Mouse (Mus musculus): ENCODE measurements around the gene Ptpn6. TPM values are rescaled to one million over a fixed set of nuclear protein-coding genes. Genes with fewer than 3 reads are reported as not detected.

The Ptpn6 gene
- polyA plus RNA-seq, 1 experiment from 2014 or later = 24.0 TPM

GRCm38 (mm10) chr6:124724472-124724871 is 14.0 kb downstream of the Ptpn6 start:
- DNase-seq (ENCODE audit: low spot score) = no peak

GRCm38 (mm10) chr6:124723541-124723940 is 15.0 kb downstream of the Ptpn6 start:
- H3K36me3 ChIP-seq (ENCODE audit: insufficient read depth, low read length) = no peaks in the 10 kb centered on the region
- ATAC-seq (no peak), DNase-seq (ENCODE audit: low spot score) (no peak)
- 56% methylated on average over 8 of the region's 8 CpGs for WGBS
- no peak overlapping the region for H3K4me3 ChIP-seq (ENCODE audit: low read depth, low read length)
- H3K9me3 ChIP-seq (ENCODE audit: low read length) = no peaks in the 10 kb centered on the region
- no peak for TF ChIP-seq CTCF (IDR thresholded peaks at IDR 0.05)
- TF ChIP-seq EP300 (IDR thresholded peaks at IDR 0.05) = no peak
- H3K27ac ChIP-seq (ENCODE audit: low read length) = no peak overlapping the region
- H3K27me3 ChIP-seq (replicated peaks; ENCODE audit: insufficient read depth, low read length) = no peaks in the 10 kb centered on the region
- no peak overlapping the region for H3K4me2 ChIP-seq (replicated peaks; ENCODE audit: low read depth, low read length)
- no peaks in the 10 kb centered on the region for H3K4me1 ChIP-seq (ENCODE audit: insufficient read depth, low read depth, low read length)
- no peak overlapping the region for H3K9ac ChIP-seq (replicated peaks; ENCODE audit: low read depth)

More at GRCm38 (mm10) chr6:124724472-124724871, 14.0 kb downstream of the Ptpn6 start:
- no peak overlapping the region for H3K4me2 ChIP-seq (replicated peaks; ENCODE audit: low read depth, low read length)
- H3K36me3 ChIP-seq (ENCODE audit: insufficient read depth, low read length) = no peaks in the 10 kb centered on the region
- H3K27ac ChIP-seq (ENCODE audit: low read length) = no peak overlapping the region
- no peaks in the 10 kb centered on the region for H3K4me1 ChIP-seq (ENCODE audit: insufficient read depth, low read depth, low read length)
- TF ChIP-seq EP300 (IDR thresholded peaks at IDR 0.05) = no peak
- no peak for TF ChIP-seq CTCF (IDR thresholded peaks at IDR 0.05)
- no peak overlapping the region for H3K9ac ChIP-seq (replicated peaks; ENCODE audit: low read depth)
- no peaks in the 10 kb centered on the region for H3K27me3 ChIP-seq (replicated peaks; ENCODE audit: insufficient read depth, low read length)
- WGBS = 87% methylated on average over 10 of the region's 10 CpGs
- no peak for ATAC-seq
- H3K4me3 ChIP-seq (ENCODE audit: low read depth, low read length) = no peak overlapping the region
- no peaks in the 10 kb centered on the region for H3K9me3 ChIP-seq (ENCODE audit: low read length)

- no peaks in the 10 kb centered on the region for H3K36me3 ChIP-seq (ENCODE audit: insufficient read depth, low read length)
- H3K4me2 ChIP-seq (replicated peaks; ENCODE audit: low read depth, low read length) = no peak overlapping the region
- H3K27ac ChIP-seq (ENCODE audit: low read length) = no peak overlapping the region
- no peak for ATAC-seq
- H3K4me1 ChIP-seq (ENCODE audit: insufficient read depth, low read depth, low read length) = no peaks in the 10 kb centered on the region
- no peak for TF ChIP-seq CTCF (IDR thresholded peaks at IDR 0.05)
- no peak for TF ChIP-seq EP300 (IDR thresholded peaks at IDR 0.05)
- no peak overlapping the region for H3K9ac ChIP-seq (replicated peaks; ENCODE audit: low read depth)
- no peaks in the 10 kb centered on the region for H3K9me3 ChIP-seq (ENCODE audit: low read length)
- WGBS = 81% methylated on average over 6 of the region's 6 CpGs
- DNase-seq (ENCODE audit: low spot score) = no peak
- H3K27me3 ChIP-seq (replicated peaks; ENCODE audit: insufficient read depth, low read length) = no peaks in the 10 kb centered on the region
- no peak overlapping the region for H3K4me3 ChIP-seq (ENCODE audit: low read depth, low read length)
Measured at GRCm38 (mm10) chr6:124722876-124723473, 15.5 kb downstream of the Ptpn6 start.

GRCm38 (mm10) chr6:124720904-124721303 is 17.6 kb downstream of the Ptpn6 start:
- no peak overlapping the region for H3K4me3 ChIP-seq (ENCODE audit: low read depth, low read length)
- 47% methylated on average over 11 of the region's 11 CpGs for WGBS
- H3K9me3 ChIP-seq (ENCODE audit: low read length) = no peaks in the 10 kb centered on the region
- H3K27ac ChIP-seq (ENCODE audit: low read length) = no peak overlapping the region
- H3K4me2 ChIP-seq (replicated peaks; ENCODE audit: low read depth, low read length) = 0 out of 2 replicates have a peak overlapping the region, but pooled peaks have one; percentile 19
- H3K27me3 ChIP-seq (replicated peaks; ENCODE audit: insufficient read depth, low read length) = no peaks in the 10 kb centered on the region
- H3K36me3 ChIP-seq (ENCODE audit: insufficient read depth, low read length) = peaks cover 7% of the 10 kb centered on the region; the same call in 1 of the 2 replicates
- 0 out of 2 replicates have a peak overlapping the region, but pooled peaks have one; percentile 12 for H3K9ac ChIP-seq (replicated peaks; ENCODE audit: low read depth)
- no peak for TF ChIP-seq CTCF (IDR thresholded peaks at IDR 0.05)
- ATAC-seq (no peak), DNase-seq (ENCODE audit: low spot score) (no peak)
- H3K4me1 ChIP-seq (ENCODE audit: insufficient read depth, low read depth, low read length) = no peaks in the 10 kb centered on the region

GRCm38 (mm10) chr6:124719354-124719978 is 19.0 kb downstream of the Ptpn6 start:
- Histone ChIP-seq H3K27me3 (replicated peaks; ENCODE audit: insufficient read depth, low read length) (no peaks in the 10 kb centered on the region), H3K4me3 (ENCODE audit: low read depth, low read length) (peak overlapping the region; percentile 43), H3K4me2 (replicated peaks; ENCODE audit: low read depth, low read length) (peak overlapping the region; percentile 58), H3K36me3 (ENCODE audit: insufficient read depth, low read length) (peaks cover 12% of the 10 kb centered on the region; the same call in 1 of the 2 replicates), H3K9ac (replicated peaks; ENCODE audit: low read depth) (peak overlapping the region; percentile 59), H3K9me3 (ENCODE audit: low read length) (no peaks in the 10 kb centered on the region), H3K27ac (ENCODE audit: low read length) (peak overlapping the region; percentile 86), H3K4me1 (ENCODE audit: insufficient read depth, low read depth, low read length) (no peaks in the 10 kb centered on the region)
- no peak for TF ChIP-seq EP300 (IDR thresholded peaks at IDR 0.05)
- peak; percentile 18; the same call in 1 of the 2 replicates for TF ChIP-seq CTCF (IDR thresholded peaks at IDR 0.05)
- no peak for DNase-seq (ENCODE audit: low spot score)
- WGBS = 43% methylated on average over 7 of the region's 7 CpGs
- peak; percentile 21; the same call in 1 of the 2 replicates for ATAC-seq

- peak overlapping the region; percentile 86 for H3K27ac ChIP-seq (ENCODE audit: low read length)
- 44% methylated on average over 14 of the region's 16 CpGs for WGBS
- H3K27me3 ChIP-seq (replicated peaks; ENCODE audit: insufficient read depth, low read length) = no peaks in the 10 kb centered on the region
- peak; percentile 91 for DNase-seq (ENCODE audit: low spot score)
- no peak for TF ChIP-seq EP300 (IDR thresholded peaks at IDR 0.05)
- no peak for TF ChIP-seq CTCF (IDR thresholded peaks at IDR 0.05)
- peak overlapping the region; percentile 59 for H3K9ac ChIP-seq (replicated peaks; ENCODE audit: low read depth)
- peak overlapping the region; percentile 58 for H3K4me2 ChIP-seq (replicated peaks; ENCODE audit: low read depth, low read length)
- H3K9me3 ChIP-seq (ENCODE audit: low read length) = no peaks in the 10 kb centered on the region
- H3K36me3 ChIP-seq (ENCODE audit: insufficient read depth, low read length) = peaks cover 12% of the 10 kb centered on the region; the same call in 1 of the 2 replicates
- ATAC-seq = peak; percentile 88
- H3K4me3 ChIP-seq (ENCODE audit: low read depth, low read length) = peak overlapping the region; percentile 43
- no peaks in the 10 kb centered on the region for H3K4me1 ChIP-seq (ENCODE audit: insufficient read depth, low read depth, low read length)
Measured at GRCm38 (mm10) chr6:124718703-124719102, 19.8 kb downstream of the Ptpn6 start.

Measured in lung, postnatal 0 days (tissue).